Mouse (Mus musculus): ENCODE results near the gene Asah2.

GRCm38 (mm10) chr19:32106750-32107149 is 1.3 kb downstream of the Asah2 start:
- no peak for TF ChIP-seq CTCF (IDR thresholded peaks at IDR 0.05; ENCODE audit: borderline replicate concordance, insufficient read depth, low read depth, low read length)
- no peak for TF ChIP-seq POLR2A (IDR thresholded peaks at IDR 0.05; ENCODE audit: borderline replicate concordance, insufficient read depth, low read length)

Data from cerebellum, adult 2 months (tissue).